Mouse (Mus musculus): ENCODE measurements around the gene Daam2.

DNA sequence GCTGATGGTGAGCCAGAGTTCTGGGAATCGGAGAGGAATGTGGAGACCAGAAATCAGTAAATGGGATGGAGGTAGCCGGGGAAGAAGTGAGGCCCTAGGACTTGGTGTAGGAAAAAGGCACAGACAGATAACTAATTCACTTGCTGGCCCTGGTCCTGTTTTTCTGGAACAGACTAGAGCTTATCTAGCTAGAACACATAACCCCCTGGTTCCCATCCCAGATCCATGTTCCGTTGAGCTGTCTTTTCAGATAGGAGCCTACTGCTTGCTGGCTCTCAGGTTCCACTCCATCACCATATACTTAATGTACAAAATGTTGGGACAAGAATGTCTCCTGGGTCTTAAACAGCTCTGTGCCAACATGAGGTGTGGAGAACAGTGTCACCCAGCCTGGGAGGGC, 106.3 kb downstream of the Daam2 start:
- TF ChIP-seq CTCF (conservative IDR thresholded peaks at IDR 0.05; ENCODE audit: low read length), result no peak
- TF ChIP-seq NANOG (IDR thresholded peaks at IDR 0.05; ENCODE audit: borderline replicate concordance, low read length), result no peak
- no peak for TF ChIP-seq POU5F1 (IDR thresholded peaks at IDR 0.05; ENCODE audit: borderline replicate concordance, low read length)

Data from E14TG2a.4 (cell line).